Mouse (Mus musculus) thymus, postnatal 0 days (tissue): Measurements from ENCODE around the gene Alkbh6. TPM values are rescaled to one million over a fixed set of nuclear protein-coding genes. Genes with fewer than 3 reads are reported as not detected.

ENCODE experiments used
- DNase-seq: peaks from one replicate; pipeline ENCODE4 v3.0.0-alpha.2; 2015; ENCODE audit warnings: low spot score
- polyA plus RNA-seq: library from polyadenylated mRNA; unstranded; fragments of >200 nt; fragmentation: Nextera tagmentation; extraction: Ambion mirVana; gene quantifications from 2 replicates; pipeline ENCODE4 v1.2.1, GENCODE M21; 2015

The Alkbh6 gene
- 71.3 and 71.8 TPM in 2 replicates for polyA plus RNA-seq

DNA sequence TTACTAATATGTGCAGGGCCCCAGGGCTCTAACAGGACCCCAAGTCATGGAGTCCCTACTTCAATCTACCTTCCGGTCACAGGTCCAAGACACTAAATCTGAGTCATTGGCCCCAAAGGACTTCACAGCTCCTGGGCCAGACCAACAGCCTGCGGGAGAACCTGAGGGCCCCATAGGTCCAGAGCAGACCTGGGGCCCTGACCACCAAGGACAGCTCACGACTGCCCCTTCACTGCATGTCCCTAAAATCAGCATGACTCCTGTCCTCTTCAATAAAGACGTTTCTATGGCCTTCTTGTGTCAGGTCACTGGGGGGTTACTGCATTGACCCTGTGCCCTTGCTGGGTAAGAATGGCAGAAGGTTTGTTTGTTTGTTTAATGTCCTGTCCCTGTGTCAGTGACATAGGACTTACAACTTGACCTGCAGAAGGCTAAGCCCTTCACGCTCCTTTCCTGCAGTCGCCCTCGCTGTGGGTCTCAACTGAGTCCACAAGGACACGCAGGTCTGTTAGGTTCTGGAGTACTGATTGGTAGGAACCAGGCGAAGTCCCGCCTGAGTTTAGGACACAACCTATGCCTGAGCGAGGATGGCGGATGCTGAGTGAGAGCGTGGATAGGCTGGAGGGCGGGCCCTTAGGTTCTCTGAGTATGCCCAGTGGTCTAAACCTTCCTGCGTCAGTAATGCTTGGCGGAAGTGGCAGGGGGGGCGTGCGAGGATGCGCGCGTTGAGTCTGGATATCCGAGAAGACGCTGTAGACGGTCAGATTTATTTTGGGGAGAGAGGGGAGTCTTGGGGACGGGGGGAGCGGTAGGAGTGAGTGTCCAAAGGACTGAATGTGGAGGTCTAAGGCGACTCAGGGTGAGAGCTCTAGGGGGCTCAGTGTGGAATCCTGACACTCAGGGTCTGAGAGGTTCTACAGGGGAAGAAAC, at the start of gene Alkbh6:
TSS of gene Alkbh6 (plus strand) at position 642 of the 930 bp plus-strand sequence.
- DNase-seq: peak; percentile 95

DNA sequence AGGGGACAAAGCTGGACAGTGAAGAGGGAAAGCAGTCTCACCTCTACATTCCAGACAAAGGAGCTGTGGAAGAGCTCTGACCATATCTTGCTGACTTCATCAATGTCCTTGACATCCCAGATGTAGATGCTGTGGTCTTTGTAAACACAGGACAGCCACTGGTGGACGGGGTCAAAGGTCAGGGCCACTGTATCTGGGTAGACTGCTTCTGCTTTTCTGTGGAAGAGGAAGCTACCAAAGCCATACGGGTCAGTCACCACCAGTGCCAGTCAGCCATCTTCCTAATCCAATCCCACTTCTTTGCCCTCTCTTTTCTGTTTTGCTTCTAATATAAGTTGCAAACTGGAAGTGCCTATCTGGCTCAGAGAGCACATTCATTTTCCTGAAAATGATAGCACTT, 43.5 kb upstream of the Alkbh6 start:
- no peak for DNase-seq

- DNase-seq: no peak
Measured at GRCm38 (mm10) chr7:30265531-30265930, 43.0 kb upstream of the Alkbh6 start.

DNA sequence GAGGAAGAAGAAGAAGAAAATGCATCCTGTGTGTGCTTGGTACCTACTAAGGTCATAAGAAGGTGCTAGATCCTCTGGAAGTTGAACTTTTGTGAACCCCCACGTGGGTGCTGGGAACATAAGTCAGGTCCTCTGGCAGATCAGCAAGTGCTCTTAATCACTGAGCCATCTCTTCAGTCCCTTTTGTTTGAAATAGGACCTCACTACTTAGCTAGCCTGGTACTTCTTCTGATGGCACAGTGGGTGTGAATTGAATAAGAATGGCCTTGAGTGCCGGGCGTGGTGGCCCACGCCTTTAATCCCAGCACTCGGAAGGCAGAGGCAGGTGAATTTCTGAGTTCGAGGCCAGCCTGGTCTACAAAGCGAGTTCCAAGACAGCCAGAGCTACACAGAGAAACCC, 42.6 kb upstream of the Alkbh6 start:
- DNase-seq: no peak

- no peak for DNase-seq
Measured at GRCm38 (mm10) chr7:30266780-30267179, 41.7 kb upstream of the Alkbh6 start.

- DNase-seq: no peak
Measured at GRCm38 (mm10) chr7:30269641-30270040, 38.9 kb upstream of the Alkbh6 start.

DNA sequence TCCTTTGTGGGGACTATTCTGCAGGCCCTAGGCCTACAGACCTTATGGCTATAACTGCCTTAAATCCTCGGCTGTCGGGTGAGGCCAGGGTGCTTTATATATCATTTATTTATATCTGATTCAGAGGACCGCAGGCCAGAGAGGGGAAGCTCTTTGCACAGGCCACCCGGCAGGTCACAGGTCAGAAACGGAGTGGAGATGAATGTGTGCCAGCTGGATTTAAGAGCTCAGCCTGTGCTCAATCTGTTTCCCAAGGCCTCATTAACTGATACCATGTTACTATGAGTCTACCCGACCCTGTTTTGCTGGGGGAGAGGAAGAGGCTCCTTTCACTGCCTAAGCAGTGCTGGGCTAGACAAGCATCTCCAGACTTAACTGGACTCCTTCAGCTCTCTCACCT, 34.1 kb upstream of the Alkbh6 start:
- no peak for DNase-seq

DNA sequence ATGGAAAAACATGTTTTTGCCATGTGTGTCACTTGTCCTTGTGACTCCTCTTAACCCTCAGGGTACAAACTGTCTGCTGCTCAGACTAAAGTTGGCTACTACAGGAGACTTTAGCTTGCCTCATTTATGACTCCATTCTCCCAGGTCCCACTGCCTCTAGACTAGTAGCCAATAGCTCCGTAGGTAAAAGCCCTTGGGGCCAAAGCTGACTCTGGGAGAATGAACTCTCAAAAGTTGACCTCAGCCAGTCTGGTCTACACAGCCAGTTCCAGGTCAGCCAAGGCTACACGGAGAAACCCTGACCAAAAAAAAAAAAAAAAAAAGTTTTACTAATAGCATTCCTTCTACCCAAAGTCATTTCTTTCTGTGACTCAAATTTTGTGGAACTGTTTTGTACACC, 29.6 kb upstream of the Alkbh6 start:
- no peak for DNase-seq

DNA sequence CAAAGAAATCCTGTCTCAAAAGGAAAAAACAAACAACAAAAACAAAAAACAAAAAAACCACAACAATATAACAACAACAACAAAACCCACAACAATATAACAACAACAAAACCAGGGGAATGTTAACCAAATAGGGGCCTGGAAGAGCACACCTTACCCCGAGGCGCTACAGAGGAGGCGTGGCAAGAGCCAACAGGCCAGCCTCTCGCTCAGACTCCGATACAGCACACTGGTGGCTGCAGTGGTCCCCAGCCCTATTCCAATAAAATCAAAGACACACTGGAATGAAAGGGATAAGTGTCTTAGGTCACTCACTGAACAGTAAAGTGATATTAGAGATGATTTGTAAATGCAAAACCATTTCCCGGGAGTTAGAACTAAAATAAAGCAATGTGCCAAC, 29.0 kb upstream of the Alkbh6 start:
- peak; percentile 3 for DNase-seq

GRCm38 (mm10) chr7:30279951-30280669, 28.4 kb upstream of the Alkbh6 start, which contains the start of the genes Thap8 and Wdr62:
TSS of gene Thap8 (plus strand) at chr7:30280094.
TSS of gene Wdr62 (minus strand) at chr7:30280419.
- DNase-seq: peak; percentile 93

DNA sequence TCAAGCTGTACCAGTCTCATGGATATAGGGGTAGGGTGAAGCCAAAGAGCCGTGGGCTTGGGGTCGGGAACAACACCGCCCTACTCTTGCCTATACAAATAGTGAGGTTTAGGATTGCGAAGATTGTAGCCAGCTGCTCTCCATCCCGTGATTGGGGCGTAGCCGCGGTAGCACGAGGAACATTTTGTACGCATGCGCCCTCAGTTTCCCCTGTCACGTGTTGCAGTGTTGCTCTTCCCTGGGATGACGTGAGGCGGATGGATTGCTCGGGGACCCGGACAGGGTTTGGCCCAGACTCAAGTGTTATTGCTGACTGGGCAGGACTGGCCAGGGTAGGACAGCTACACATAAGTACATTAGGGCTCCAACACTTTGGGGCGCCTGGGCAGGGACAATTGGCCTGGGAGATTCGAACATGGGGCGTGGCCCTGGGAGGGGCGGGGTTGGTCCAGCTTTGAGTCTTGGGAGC, 27.8 kb upstream of the Alkbh6 start:
- DNase-seq: peak; percentile 82

DNA sequence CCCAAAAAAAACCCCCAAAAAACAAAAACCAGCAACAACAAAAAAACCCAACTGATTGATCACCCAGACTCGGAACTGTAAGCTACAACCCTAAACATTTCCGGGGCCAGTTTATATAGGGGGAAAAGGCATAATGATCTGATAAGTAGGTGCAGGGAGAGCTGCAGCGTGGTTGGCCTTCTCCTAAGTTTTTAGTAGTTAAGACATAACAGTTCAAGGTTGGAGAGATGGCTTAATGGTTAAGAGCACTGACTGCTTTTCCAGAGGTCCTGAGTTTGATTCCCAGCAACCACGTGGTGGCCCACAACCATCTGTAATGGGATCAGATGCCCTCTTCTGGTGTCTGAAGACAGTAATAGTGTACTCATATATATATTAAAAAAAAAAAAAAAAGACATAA, 27.0 kb upstream of the Alkbh6 start:
- no peak for DNase-seq

DNA sequence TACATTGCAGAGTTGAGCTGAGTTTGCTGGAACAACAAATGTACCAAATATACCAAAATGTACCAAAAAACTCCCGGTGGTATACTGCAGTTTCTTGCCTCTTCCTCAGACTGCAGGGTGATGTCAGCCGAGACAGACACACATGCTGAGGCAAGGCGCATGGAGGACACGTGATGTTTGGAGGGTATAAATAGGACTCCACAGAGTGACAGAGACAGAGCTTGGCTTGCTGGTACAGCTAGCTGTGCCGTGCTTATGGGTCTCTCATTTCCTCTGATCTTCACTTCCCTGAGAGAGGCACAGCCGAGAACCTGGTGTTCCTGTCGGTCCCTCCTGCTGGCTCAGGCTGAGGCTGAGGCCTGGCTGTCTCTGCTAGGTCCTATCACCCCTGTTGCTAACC, 25.8 kb upstream of the Alkbh6 start:
- no peak for DNase-seq

GRCm38 (mm10) chr7:30286701-30287410, 21.7 kb upstream of the Alkbh6 start:
- no peak for DNase-seq

DNA sequence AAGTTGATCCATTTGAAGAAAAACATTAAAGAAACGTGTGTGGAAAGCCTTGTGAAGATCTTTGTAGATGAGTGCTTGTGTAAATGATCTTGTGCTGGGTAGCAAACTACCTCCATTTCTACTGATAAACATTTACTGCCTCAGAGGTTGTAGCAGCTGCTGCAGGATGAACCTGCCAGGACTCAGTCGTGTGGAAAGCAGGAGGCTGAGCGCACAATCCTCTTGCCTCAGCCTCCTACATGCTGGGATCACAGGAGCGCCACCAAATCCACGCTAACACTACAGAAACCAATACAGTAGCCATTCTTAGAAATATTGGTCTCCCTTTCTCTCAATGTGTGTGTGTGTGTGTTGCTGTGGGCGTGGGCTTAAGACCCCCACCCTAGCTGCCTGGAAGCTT, 20.5 kb upstream of the Alkbh6 start:
- no peak for DNase-seq

- DNase-seq: no peak
Measured at GRCm38 (mm10) chr7:30289071-30289713, 19.3 kb upstream of the Alkbh6 start.

DNA sequence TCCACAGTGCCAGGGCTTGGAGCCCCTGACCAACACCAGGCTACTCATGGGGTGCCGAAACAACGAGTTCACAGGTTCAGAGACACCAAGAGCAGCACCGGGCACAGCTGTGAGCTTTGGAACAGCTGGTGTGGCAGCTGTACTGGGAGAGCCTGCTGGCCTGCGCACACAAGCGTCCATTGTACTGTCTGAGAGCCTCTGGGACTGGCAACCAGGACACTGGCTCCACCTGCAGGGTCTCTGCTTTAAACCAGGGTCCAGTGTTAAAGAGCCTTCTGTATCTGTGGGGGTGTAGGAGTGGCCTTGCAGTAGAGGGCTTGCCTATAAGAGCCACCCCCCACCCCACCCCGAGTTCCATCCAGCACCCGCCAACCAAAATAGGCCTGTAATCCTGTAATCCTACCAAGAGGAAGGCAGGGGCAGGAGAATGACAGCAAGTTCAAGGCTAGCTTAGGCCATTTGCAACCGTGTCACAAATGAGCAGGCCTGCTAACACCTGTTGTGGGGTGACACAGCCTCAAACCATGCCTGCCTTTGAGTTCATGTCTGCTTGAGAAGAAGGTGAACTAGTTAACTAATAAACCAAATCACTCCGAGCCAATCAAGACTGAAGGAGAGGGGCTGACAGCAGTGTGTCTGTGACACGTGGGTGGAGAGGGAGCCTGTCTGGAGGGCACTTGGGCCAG, 18.7 kb upstream of the Alkbh6 start:
- DNase-seq: no peak

- DNase-seq: peak; percentile 17
Measured at GRCm38 (mm10) chr7:30291215-30292131, 17.0 kb upstream of the Alkbh6 start, which contains the start of gene Clip3. TSS of gene Clip3 (plus strand) at chr7:30291728.

DNA sequence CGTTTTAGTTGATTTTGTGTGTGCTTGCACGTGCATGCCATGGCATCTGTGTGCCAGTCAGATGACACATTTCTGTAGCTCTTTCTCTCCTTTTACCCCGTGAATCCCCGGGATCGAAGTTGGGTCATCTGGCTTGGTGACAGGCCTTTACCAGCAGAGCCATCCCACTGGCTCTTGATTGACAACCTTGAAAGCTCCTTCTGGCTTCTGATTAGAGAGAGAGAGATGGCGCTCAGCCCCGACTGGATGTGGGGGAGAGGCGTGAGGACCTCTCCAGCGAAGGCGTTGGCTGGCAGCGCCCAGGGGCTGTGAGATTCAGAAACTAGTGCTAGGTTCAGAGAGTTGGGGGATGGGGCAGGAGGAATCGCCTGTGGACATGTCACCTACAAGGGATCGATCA, 14.7 kb upstream of the Alkbh6 start:
- no peak for DNase-seq
